Mouse (Mus musculus): ENCODE data around the gene Ets2.
"Not testable (repeated sequence)": the region's sequence is repeated elsewhere in the genome, so short reads cannot be mapped to it uniquely, and the experiment has no call there.

Gene Ets2

GRCm38 (mm10) chr16:95729775-95730174 is 27.9 kb downstream of the Ets2 start:
- DNase-seq (ENCODE audit: low spot score in 2 of 2): no peak

- no peak for DNase-seq (ENCODE audit: low spot score in 2 of 2)
Measured at GRCm38 (mm10) chr16:95734785-95735184, 32.9 kb downstream of the Ets2 start.

- DNase-seq (ENCODE audit: low spot score in 2 of 2): no peak
Measured at GRCm38 (mm10) chr16:95736059-95736458, 34.2 kb downstream of the Ets2 start.

- DNase-seq (ENCODE audit: low spot score in 2 of 2): no peak
Measured at GRCm38 (mm10) chr16:95736470-95736869, 34.6 kb downstream of the Ets2 start.

GRCm38 (mm10) chr16:95739522-95739921 is 37.6 kb downstream of the Ets2 start:
- DNase-seq (ENCODE audit: low spot score in 2 of 2): peak; percentile 19 to 74

GRCm38 (mm10) chr16:95741358-95741757 is 39.5 kb downstream of the Ets2 start:
- DNase-seq (ENCODE audit: low spot score in 2 of 2): no peak

- no peak for DNase-seq (ENCODE audit: low spot score in 2 of 2)
Measured at GRCm38 (mm10) chr16:95741915-95742739, 40.3 kb downstream of the Ets2 start.

GRCm38 (mm10) chr16:95742740-95743030 is 40.8 kb downstream of the Ets2 start:
- DNase-seq (ENCODE audit: low spot score in 2 of 2): no peak

- DNase-seq (ENCODE audit: low spot score in 2 of 2): no peak
Measured at GRCm38 (mm10) chr16:95743104-95743503, 41.2 kb downstream of the Ets2 start.

- DNase-seq (ENCODE audit: low spot score in 2 of 2): no peak
Measured at GRCm38 (mm10) chr16:95744771-95745170, 42.9 kb downstream of the Ets2 start.

GRCm38 (mm10) chr16:95745685-95746084 is 43.8 kb downstream of the Ets2 start:
- no peak for DNase-seq (ENCODE audit: low spot score in 2 of 2)

GRCm38 (mm10) chr16:95746565-95746964 is 44.7 kb downstream of the Ets2 start:
- no peak for DNase-seq (ENCODE audit: low spot score in 2 of 2)

GRCm38 (mm10) chr16:95749291-95750103 is 47.6 kb downstream of the Ets2 start:
- DNase-seq (ENCODE audit: low spot score in 2 of 2): no peak

GRCm38 (mm10) chr16:95750211-95750629 is 48.3 kb downstream of the Ets2 start:
- no peak for DNase-seq (ENCODE audit: low spot score in 2 of 2)

GRCm38 (mm10) chr16:95752502-95752901 is 50.6 kb downstream of the Ets2 start:
- DNase-seq (ENCODE audit: low spot score in 2 of 2): no peak

- DNase-seq (ENCODE audit: low spot score in 2 of 2): no peak
Measured at GRCm38 (mm10) chr16:95753295-95753694, 51.4 kb downstream of the Ets2 start.

GRCm38 (mm10) chr16:95759151-95759987 is 57.5 kb downstream of the Ets2 start:
- no peak for DNase-seq (ENCODE audit: low spot score in 2 of 2)

- DNase-seq (ENCODE audit: low spot score in 2 of 2): peak in 1 of 2 experiments; percentile 48
Measured at GRCm38 (mm10) chr16:95759988-95760391, 58.1 kb downstream of the Ets2 start.

GRCm38 (mm10) chr16:95761742-95762141 is 59.9 kb downstream of the Ets2 start:
- no peak for DNase-seq (ENCODE audit: low spot score in 2 of 2)

GRCm38 (mm10) chr16:95763201-95763600 is 61.3 kb downstream of the Ets2 start:
- no peak for DNase-seq (ENCODE audit: low spot score in 2 of 2)

GRCm38 (mm10) chr16:95764041-95764440 is 62.2 kb downstream of the Ets2 start:
- DNase-seq (ENCODE audit: low spot score in 2 of 2): not testable (repeated sequence)

GRCm38 (mm10) chr16:95766181-95766580 is 64.3 kb downstream of the Ets2 start:
- no peak for DNase-seq (ENCODE audit: low spot score in 2 of 2)

Data from left cerebral cortex, adult 9 months (tissue).